Mouse (Mus musculus) MEL (cell line): ENCODE results near the gene Gm5269.

Source experiments
- CTCF ChIP-seq, 3 experiments: IDR thresholded peaks in 2 of 3; conservative IDR thresholded peaks in 1 of 3; 2 replicates each; pipeline ENCODE4 v1.5.1; 2011 to 2012; ENCODE audit warnings: low read length in 3 of 3, low read depth in 2 of 3, mild to moderate bottlenecking in 2 of 3, improper control_type of control experiment in 1 of 3, inconsistent platforms in 1 of 3, mixed read lengths in 1 of 3, moderate library complexity in 1 of 3; ENCODE audit not compliant: control insufficient read depth in 1 of 3, insufficient read depth in 1 of 3, poor library complexity in 1 of 3, severe bottlenecking in 1 of 3
- EP300 ChIP-seq, 2 experiments: IDR thresholded peaks; 2 replicates each; pipeline ENCODE4 v1.6.1; 2011; ENCODE audit warnings: improper control_type of control experiment in 2 of 2, low read length in 2 of 2, low read depth in 1 of 2, mild to moderate bottlenecking in 1 of 2
- GABPA ChIP-seq: IDR thresholded peaks from 2 replicates; pipeline ENCODE4 v1.6.1; 2012; ENCODE audit warnings: low read depth, mild to moderate bottlenecking, inconsistent platforms, low read length, improper control_type of control experiment, moderate library complexity
- GATA1 ChIP-seq: IDR thresholded peaks from 2 replicates; pipeline ENCODE4 v1.6.1; 2011; ENCODE audit warnings: low read depth, low read length, improper control_type of control experiment
- MAX ChIP-seq: IDR thresholded peaks from 2 replicates; pipeline ENCODE4 v1.6.1; 2011; ENCODE audit warnings: low read length, improper control_type of control experiment
- MAZ ChIP-seq: IDR thresholded peaks from 2 replicates; pipeline ENCODE4 v1.6.1; 2012; ENCODE audit warnings: low read depth, mild to moderate bottlenecking, inconsistent platforms, low read length, improper control_type of control experiment
- SMC3 ChIP-seq: IDR thresholded peaks from 2 replicates; pipeline ENCODE4 v1.6.1; 2011; ENCODE audit warnings: low read depth, low read length, improper control_type of control experiment
- USF2 ChIP-seq, 2 experiments: IDR thresholded peaks; 2 replicates each; pipeline ENCODE4 v1.6.1; 2011 to 2012; ENCODE audit warnings: improper control_type of control experiment in 2 of 2, low read length in 2 of 2, borderline replicate concordance in 1 of 2, inconsistent platforms in 1 of 2, low read depth in 1 of 2, mild to moderate bottlenecking in 1 of 2; ENCODE audit not compliant: insufficient read depth in 1 of 2

DNA sequence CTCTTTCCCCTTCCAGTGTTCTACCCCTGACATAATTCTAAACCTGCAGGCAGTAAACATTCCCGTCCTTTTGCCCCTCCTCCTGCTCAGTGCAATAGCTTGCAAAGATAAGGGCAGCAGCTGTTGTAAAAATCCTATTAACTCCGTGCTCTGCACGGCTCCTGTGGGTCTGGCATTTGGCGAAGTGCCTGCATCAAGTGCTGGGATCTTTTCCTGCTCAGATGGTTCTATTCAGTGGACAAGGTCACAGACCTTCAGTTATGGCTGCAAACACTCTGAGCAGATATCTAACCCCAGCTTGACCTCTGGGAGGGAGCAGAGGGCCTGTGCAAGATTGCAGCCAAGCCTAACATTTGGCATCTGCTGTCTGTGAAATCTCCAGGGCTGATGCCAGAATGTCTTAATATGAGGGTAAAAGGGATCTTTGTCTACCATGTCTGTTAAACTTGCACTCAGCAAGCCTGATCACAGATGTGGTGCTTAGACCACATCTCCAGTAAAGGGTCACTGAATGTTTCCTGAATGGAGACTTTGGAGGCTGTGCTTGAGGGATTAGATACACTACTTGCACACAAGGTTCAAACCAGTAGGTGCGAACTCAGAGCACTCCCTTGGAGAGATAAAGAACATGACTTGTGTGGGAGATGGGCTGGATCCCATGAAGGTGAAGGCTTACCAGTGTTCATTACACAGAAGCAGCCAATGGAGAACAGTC, 15.2 kb upstream of the Gm5269 start:
- TF ChIP-seq CTCF (IDR thresholded peaks at IDR 0.05 in 2 of 3, conservative IDR thresholded peaks at IDR 0.05 in 1 of 3; ENCODE audit: control insufficient read depth in 1 of 3, insufficient read depth in 1 of 3, low read depth in 2 of 3, low read length in 3 of 3, poor library complexity in 1 of 3, severe bottlenecking in 1 of 3) (no peak), GATA1 (no peak), EP300 (IDR thresholded peaks at IDR 0.05; ENCODE audit: low read depth in 1 of 2, low read length in 2 of 2) (no peak), MAZ (no peak), USF2 (IDR thresholded peaks at IDR 0.05; ENCODE audit: borderline replicate concordance in 1 of 2, insufficient read depth in 1 of 2, low read depth in 1 of 2, low read length in 2 of 2) (no peak), MAX (no peak), SMC3 (no peak), GABPA (no peak)
